Mouse (Mus musculus): ENCODE results near the gene Fubp3. TPM values are rescaled to one million over a fixed set of nuclear protein-coding genes. Genes with fewer than 3 reads are reported as not detected.

The Fubp3 gene
- total and polyA plus RNA-seq, 3 experiments: 9.2 to 13.4 (median 12.7) TPM

DNA sequence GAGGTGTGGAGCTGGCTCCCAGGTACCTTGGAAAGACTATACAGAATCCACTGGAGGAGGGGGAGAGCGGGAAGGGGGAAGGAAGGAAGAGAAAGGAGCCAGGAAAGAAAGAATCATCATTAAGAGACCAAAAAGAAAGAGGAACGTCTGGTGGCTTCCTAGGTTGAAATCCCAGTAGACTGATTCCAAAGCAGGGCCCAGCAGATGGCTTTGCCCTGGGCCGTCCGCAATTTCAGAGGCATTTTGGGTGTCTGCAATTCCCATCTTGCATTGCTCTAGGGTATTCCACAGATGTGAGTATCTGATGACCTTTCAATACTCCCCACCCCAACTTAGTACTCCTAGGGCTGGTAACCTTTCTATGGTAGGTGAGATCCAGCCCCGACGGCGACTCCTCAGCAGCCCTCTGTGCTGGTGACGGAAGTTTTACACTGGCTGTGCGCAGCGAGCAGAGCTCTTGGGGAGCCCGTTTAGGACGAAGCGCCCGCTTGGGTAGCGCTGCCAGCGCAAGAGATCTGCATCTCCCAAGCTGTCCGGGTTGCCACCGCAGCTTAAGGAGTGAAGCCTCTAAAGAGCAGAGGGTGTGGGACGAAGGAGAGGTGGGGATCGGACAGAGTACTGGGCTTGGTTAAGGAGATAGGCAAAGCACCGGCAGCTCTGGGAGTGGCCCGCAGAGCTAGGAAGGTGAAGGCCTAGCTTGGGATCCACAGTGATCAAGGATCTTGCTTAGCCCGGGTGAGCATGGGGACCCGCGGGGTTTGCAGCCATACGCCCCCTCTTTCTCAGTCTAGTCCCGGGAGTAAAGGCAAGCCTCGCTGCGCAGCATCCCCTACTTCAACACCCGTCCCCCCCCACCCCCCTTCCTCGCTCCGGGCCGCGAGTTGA lies 66.4 kb downstream of the Fubp3 start:
- no peak overlapping the region for H3K9ac ChIP-seq (ENCODE audit: low read depth, low read length)
- 2% methylated on average over 29 of the region's 34 CpGs for WGBS
- H3K36me3 ChIP-seq (ENCODE audit: control insufficient read depth, insufficient read depth, low read length): no peaks in the 10 kb centered on the region
- H3K4me1 ChIP-seq (ENCODE audit: control insufficient read depth, insufficient read depth, low read length): no peaks in the 10 kb centered on the region
- H3K27ac ChIP-seq: no peak overlapping the region
- DNase-seq: no peak
- H3K4me3 ChIP-seq: no peak overlapping the region
- intact Hi-C loops (cut with DNase I): no loop called here
- TF ChIP-seq POLR2A (IDR thresholded peaks at IDR 0.05; ENCODE audit: insufficient read depth, low read depth, low read length): no peak
- no peak for TF ChIP-seq EP300 (IDR thresholded peaks at IDR 0.05; ENCODE audit: insufficient read depth, low read depth, low read length)
- no peak for TF ChIP-seq CTCF (IDR thresholded peaks at IDR 0.05)
- no peaks in the 10 kb centered on the region for H3K79me2 ChIP-seq (replicated peaks; ENCODE audit: control insufficient read depth, insufficient read depth, low read length)
- H3K27me3 ChIP-seq (ENCODE audit: control insufficient read depth, insufficient read depth, low read length): peaks cover 53% of the 10 kb centered on the region

DNA sequence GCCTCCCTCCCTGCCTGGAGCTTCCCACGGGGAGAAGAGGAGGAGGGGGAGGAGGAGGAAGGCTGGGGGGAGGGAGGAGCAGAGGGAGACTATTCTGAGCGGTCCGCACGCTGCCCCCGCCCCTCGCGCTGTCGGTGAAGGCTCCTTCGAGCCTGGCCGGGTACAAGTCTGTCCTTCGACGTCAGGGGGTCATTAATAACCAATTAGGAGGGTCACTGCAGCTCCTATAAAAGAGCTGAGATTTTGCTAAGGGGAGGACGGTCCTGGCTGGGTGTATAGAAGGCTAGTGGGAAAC lies 67.0 kb downstream of the Fubp3 start:
- DNase-seq: no peak
- Histone ChIP-seq H3K9ac (ENCODE audit: low read depth, low read length) (no peak overlapping the region), H3K27me3 (ENCODE audit: control insufficient read depth, insufficient read depth, low read length) (peaks cover 51% of the 10 kb centered on the region), H3K36me3 (ENCODE audit: control insufficient read depth, insufficient read depth, low read length) (no peaks in the 10 kb centered on the region), H3K27ac (no peak overlapping the region), H3K79me2 (replicated peaks; ENCODE audit: control insufficient read depth, insufficient read depth, low read length) (no peaks in the 10 kb centered on the region), H3K4me1 (ENCODE audit: control insufficient read depth, insufficient read depth, low read length) (no peaks in the 10 kb centered on the region), H3K4me3 (no peak overlapping the region)
- no peak for TF ChIP-seq CTCF (IDR thresholded peaks at IDR 0.05)
- TF ChIP-seq EP300 (IDR thresholded peaks at IDR 0.05; ENCODE audit: insufficient read depth, low read depth, low read length): no peak
- TF ChIP-seq POLR2A (IDR thresholded peaks at IDR 0.05; ENCODE audit: insufficient read depth, low read depth, low read length): no peak
- 3% methylated on average over 10 of the region's 13 CpGs for WGBS
- intact Hi-C loops (cut with DNase I): no loop called here

- Histone ChIP-seq H3K4me1 (ENCODE audit: control insufficient read depth, insufficient read depth, low read length) (no peaks in the 10 kb centered on the region), H3K27ac (no peak within 1 kb of the TSS), H3K9ac (ENCODE audit: low read depth, low read length) (no peak within 1 kb of the TSS), H3K36me3 (ENCODE audit: control insufficient read depth, insufficient read depth, low read length) (no peaks in the 10 kb centered on the region), H3K79me2 (replicated peaks; ENCODE audit: control insufficient read depth, insufficient read depth, low read length) (no peaks in the 10 kb centered on the region), H3K27me3 (ENCODE audit: control insufficient read depth, insufficient read depth, low read length) (peaks cover 47% of the 10 kb centered on the region), H3K4me3 (peak within 1 kb of the TSS; percentile 16; the same call in 1 of the 2 replicates)
- TF ChIP-seq EP300 (IDR thresholded peaks at IDR 0.05; ENCODE audit: insufficient read depth, low read depth, low read length) (no peak), POLR2A (IDR thresholded peaks at IDR 0.05; ENCODE audit: insufficient read depth, low read depth, low read length) (no peak), CTCF (IDR thresholded peaks at IDR 0.05) (no peak)
- 4% methylated on average over 41 of the region's 41 CpGs for WGBS
- intact Hi-C loops (cut with DNase I): no loop called here
- DNase-seq: no peak
Measured at GRCm38 (mm10) chr2:31639901-31640608, 67.6 kb downstream of the Fubp3 start, which contains the start of gene Prdm12. Prdm12 (plus strand) TSS chr2:31640037.

GRCm38 (mm10) chr2:31640609-31641507 lies 68.4 kb downstream of the Fubp3 start:
- Histone ChIP-seq H3K27ac (no peak overlapping the region), H3K4me1 (ENCODE audit: control insufficient read depth, insufficient read depth, low read length) (no peaks in the 10 kb centered on the region), H3K4me3 (peak overlapping the region; percentile 16; the same call in 1 of the 2 replicates), H3K27me3 (ENCODE audit: control insufficient read depth, insufficient read depth, low read length) (peaks cover 44% of the 10 kb centered on the region), H3K36me3 (ENCODE audit: control insufficient read depth, insufficient read depth, low read length) (no peaks in the 10 kb centered on the region), H3K9ac (ENCODE audit: low read depth, low read length) (no peak overlapping the region), H3K79me2 (replicated peaks; ENCODE audit: control insufficient read depth, insufficient read depth, low read length) (no peaks in the 10 kb centered on the region)
- intact Hi-C loops (cut with DNase I): no loop called here
- no peak for TF ChIP-seq CTCF (IDR thresholded peaks at IDR 0.05)
- TF ChIP-seq POLR2A (IDR thresholded peaks at IDR 0.05; ENCODE audit: insufficient read depth, low read depth, low read length): no peak
- no peak for TF ChIP-seq EP300 (IDR thresholded peaks at IDR 0.05; ENCODE audit: insufficient read depth, low read depth, low read length)
- no peak for DNase-seq
- WGBS: 2% methylated on average over 48 of the region's 48 CpGs

- intact Hi-C loops (cut with DNase I): no loop called here
- Histone ChIP-seq H3K4me3 (no peak overlapping the region), H3K27me3 (ENCODE audit: control insufficient read depth, insufficient read depth, low read length) (peaks cover 39% of the 10 kb centered on the region), H3K36me3 (ENCODE audit: control insufficient read depth, insufficient read depth, low read length) (no peaks in the 10 kb centered on the region), H3K79me2 (replicated peaks; ENCODE audit: control insufficient read depth, insufficient read depth, low read length) (no peaks in the 10 kb centered on the region), H3K4me1 (ENCODE audit: control insufficient read depth, insufficient read depth, low read length) (no peaks in the 10 kb centered on the region), H3K9ac (ENCODE audit: low read depth, low read length) (no peak overlapping the region), H3K27ac (no peak overlapping the region)
- DNase-seq: no peak
- 3% methylated on average over 11 of the region's 11 CpGs for WGBS
- TF ChIP-seq POLR2A (IDR thresholded peaks at IDR 0.05; ENCODE audit: insufficient read depth, low read depth, low read length) (no peak), EP300 (IDR thresholded peaks at IDR 0.05; ENCODE audit: insufficient read depth, low read depth, low read length) (no peak), CTCF (IDR thresholded peaks at IDR 0.05) (no peak)
Measured at GRCm38 (mm10) chr2:31641508-31641830, 69.0 kb downstream of the Fubp3 start.
